Comparison of ENCODE assay signal across 8 mouse cellular contexts in genomic region chr12:65075085-65075732, GRCm38 (mm10). TPM values are rescaled to one million over a fixed set of nuclear protein-coding genes. Genes with fewer than 3 reads are reported as not detected.
DNase-seq lines count a peak whose midpoint lies in the region; ATAC-seq and TF ChIP-seq lines count a peak whose summit lies in the region.

Gene Fancm (plus strand): TSS chr12:65075603.

- TF ChIP-seq POLR2A in ES-Bruce4 (IDR thresholded peaks at IDR 0.05; ENCODE audit: insufficient read depth, low read length) = peak; percentile 63

- DNase-seq in heart, postnatal 10 days = peak; percentile 92 to 94
- peak; percentile 62 for DNase-seq in large intestine, adult 2 months (ENCODE audit: low read depth, low spot score)
- DNase-seq in liver, postnatal 0 days = peak; percentile 91
- DNase-seq in testis, postnatal 10 days (ENCODE audit: low spot score) = peak; percentile 89

- no peaks in the 10 kb centered on the region for H3K27me3 ChIP-seq in ES-Bruce4 (ENCODE audit: control insufficient read depth, insufficient read depth, low read length, poor library complexity, severe bottlenecking)
- no peaks in the 10 kb centered on the region for H3K27me3 ChIP-seq in forebrain, embryonic 13.5 days
- no peaks in the 10 kb centered on the region for H3K27me3 ChIP-seq in liver, postnatal 0 days (ENCODE audit: insufficient read depth, low read length)
- no peaks in the 10 kb centered on the region for H3K27me3 ChIP-seq in neural tube, embryonic 14.5 days (ENCODE audit: control insufficient read depth, insufficient read depth, low read length)

- intact Hi-C loops in heart, postnatal 10 days (cut with DNase I) = loop anchor here (5.0 kb wide), 1 partner anchor 97 kb away; the partner anchor contains the start of gene Mis18bp1

- no peaks in the 10 kb centered on the region for H3K4me1 ChIP-seq in ES-Bruce4 (ENCODE audit: control insufficient read depth, insufficient read depth, low read length)
- peaks cover 42% of the 10 kb centered on the region for H3K4me1 ChIP-seq in forebrain, embryonic 13.5 days
- peaks cover 25% of the 10 kb centered on the region for H3K4me1 ChIP-seq in liver, postnatal 0 days (ENCODE audit: insufficient read depth)
- peaks cover 24% of the 10 kb centered on the region for H3K4me1 ChIP-seq in neural tube, embryonic 14.5 days (ENCODE audit: control insufficient read depth, insufficient read depth, low read length)

- WGBS in forebrain, embryonic 13.5 days = 2% methylated on average over 39 of the region's 39 CpGs
- 2% methylated on average over 39 of the region's 39 CpGs for WGBS in large intestine, adult 2 months
- WGBS in liver, postnatal 0 days (ENCODE audit: insufficient replicate concordance) = 1% methylated on average over 39 of the region's 39 CpGs
- WGBS in neural tube, embryonic 14.5 days = 2% methylated on average over 39 of the region's 39 CpGs

- TF ChIP-seq EP300 in ES-Bruce4 (IDR thresholded peaks at IDR 0.05; ENCODE audit: insufficient read depth, low read depth, low read length) = no peak
- TF ChIP-seq EP300 in liver, postnatal 0 days (IDR thresholded peaks at IDR 0.05; ENCODE audit: low read depth) = no peak

- no peaks in the 10 kb centered on the region for H3K9me3 ChIP-seq in ES-Bruce4 (replicated peaks; ENCODE audit: control insufficient read depth, insufficient read depth, low read length, poor library complexity, severe bottlenecking)
- no peaks in the 10 kb centered on the region for H3K9me3 ChIP-seq in forebrain, embryonic 13.5 days (replicated peaks)
- H3K9me3 ChIP-seq in liver, postnatal 0 days (ENCODE audit: low read length) = no peaks in the 10 kb centered on the region
- no peaks in the 10 kb centered on the region for H3K9me3 ChIP-seq in neural tube, embryonic 14.5 days (ENCODE audit: control insufficient read depth, low read length)

- H3K4me3 ChIP-seq in ES-Bruce4 (ENCODE audit: low read depth, low read length) = peak within 1 kb of the TSS; percentile 89
- H3K4me3 ChIP-seq in forebrain, embryonic 13.5 days = peak within 1 kb of the TSS; percentile 86
- H3K4me3 ChIP-seq in liver, postnatal 0 days (ENCODE audit: low read depth, low read length) = peak within 1 kb of the TSS; percentile 73
- peak within 1 kb of the TSS; percentile 93 for H3K4me3 ChIP-seq in neural tube, embryonic 14.5 days (ENCODE audit: low read depth, low read length)

- TF ChIP-seq CTCF in ES-Bruce4 (IDR thresholded peaks at IDR 0.05; ENCODE audit: low read depth, low read length) = no peak
- TF ChIP-seq CTCF in liver, postnatal 0 days (IDR thresholded peaks at IDR 0.05; ENCODE audit: low read depth) = no peak

- H3K9ac ChIP-seq in ES-Bruce4 (ENCODE audit: low read depth, poor library complexity, severe bottlenecking) = peak within 1 kb of the TSS; percentile 93
- peak within 1 kb of the TSS; percentile 89 for H3K9ac ChIP-seq in forebrain, embryonic 13.5 days
- H3K9ac ChIP-seq in liver, postnatal 0 days (replicated peaks) = peak within 1 kb of the TSS; percentile 74
- H3K9ac ChIP-seq in neural tube, embryonic 14.5 days (replicated peaks; ENCODE audit: low read depth, low read length) = peak within 1 kb of the TSS; percentile 46

- peaks cover 23% of the 10 kb centered on the region for H3K36me3 ChIP-seq in ES-Bruce4 (ENCODE audit: control insufficient read depth, insufficient read depth, low read length, poor library complexity, severe bottlenecking)
- peaks cover 5% of the 10 kb centered on the region for H3K36me3 ChIP-seq in forebrain, embryonic 13.5 days (ENCODE audit: poor library complexity, severe bottlenecking)
- H3K36me3 ChIP-seq in liver, postnatal 0 days (replicated peaks; ENCODE audit: insufficient read depth, low read length) = no peaks in the 10 kb centered on the region
- H3K36me3 ChIP-seq in neural tube, embryonic 14.5 days (ENCODE audit: control insufficient read depth, insufficient read depth, low read length) = no peaks in the 10 kb centered on the region

- H3K4me2 ChIP-seq in forebrain, embryonic 13.5 days = peak within 1 kb of the TSS; percentile 93
- H3K4me2 ChIP-seq in liver, postnatal 0 days (ENCODE audit: low read depth, low read length) = peak within 1 kb of the TSS; percentile 89
- H3K4me2 ChIP-seq in neural tube, embryonic 14.5 days (ENCODE audit: low read depth, low read length) = peak within 1 kb of the TSS; percentile 60

- 0 out of 2 replicates have a peak within 1 kb of the TSS, but pooled peaks have one; percentile 9 for H3K27ac ChIP-seq in ES-Bruce4 (ENCODE audit: insufficient read depth, low read length)
- H3K27ac ChIP-seq in forebrain, embryonic 13.5 days = peak within 1 kb of the TSS; percentile 94
- H3K27ac ChIP-seq in liver, postnatal 0 days (ENCODE audit: low read depth) = peak within 1 kb of the TSS; percentile 80
- H3K27ac ChIP-seq in neural tube, embryonic 14.5 days (ENCODE audit: low read depth, low read length) = peak within 1 kb of the TSS; percentile 93

- ATAC-seq in cerebellum, adult (ENCODE audit: insufficient number of reproducible peaks, low FRiP score, low TSS enrichment) = peak; percentile 59
- peak; percentile 52 for ATAC-seq in forebrain, embryonic 13.5 days
- peak; percentile 46 for ATAC-seq in liver, postnatal 0 days
- peak; percentile 38 for ATAC-seq in neural tube, embryonic 14.5 days (ENCODE audit: low read depth)

RNA-seq across cellular contexts. Expression of gene Fancm, which starts in this region (rescaled TPM):
- polyA plus RNA-seq in ES-Bruce4 (2011; ENCODE audit: insufficient read depth, insufficient read length, low read depth, missing spikeins) = 56.1 and 59.7 TPM in 2 replicates
- polyA plus RNA-seq in forebrain, embryonic 13.5 days (2015; fragmentation: Nextera tagmentation; extraction: Ambion mirVana) = 11.8 and 13.9 TPM in 2 replicates
- total RNA-seq in heart, postnatal 10 days (2021) = 1 to 10 TPM; 6.5 to 7.2 TPM
- 0.83 and 1.2 TPM in 2 replicates for polyA plus RNA-seq in large intestine, adult 2 months (2012; rRNA removed)
- 2.0 and 2.8 TPM in 2 replicates for polyA plus RNA-seq in liver, postnatal 0 days (2015; fragmentation: Nextera tagmentation; extraction: Ambion mirVana)
- 9.3 and 11.4 TPM in 2 replicates for polyA plus RNA-seq in neural tube, embryonic 14.5 days (2014; fragmentation: Nextera tagmentation; extraction: Ambion mirVana)

Comparison
In these comparisons a context has a peak if more than half of its experiments do, and no peak if none do; other contexts are left out.
1. Peak in every context shown above with its lines: DNase-seq, ATAC-seq, H3K4me3 ChIP-seq and H3K27ac ChIP-seq.
2. H3K27ac ChIP-seq: peak in every context shown above with its lines; median percentile 94 in forebrain, embryonic 13.5 days; 93 in neural tube, embryonic 14.5 days; 80 in liver, postnatal 0 days; 9 in ES-Bruce4.